Comparison of ENCODE assay signal across 36 mouse cellular contexts in genomic region chr3:153844030-153844429, GRCm38 (mm10). TPM values are rescaled to one million over a fixed set of nuclear protein-coding genes. Genes with fewer than 3 reads are reported as not detected.
"Had no signal": no experiment of that assay in that cellular context is flagged by ENCODE, and none has a peak within 500 bp of the region (broad histone marks: within the 10 kb centered on the region; RNA-seq: fewer than 3 reads in every experiment).

TSS of gene Asb17 (plus strand) at chr3:153844209.

- H3K9me3 ChIP-seq: heart, embryonic 13.5 days; heart, embryonic 15.5 days; hindbrain, embryonic 10.5 days; hindbrain, embryonic 12.5 days; intestine, embryonic 15.5 days; limb, embryonic 10.5 days; limb, embryonic 12.5 days had no signal

- H3K27ac ChIP-seq: gastrocnemius, adult 2 months; heart, adult 2 months; heart, embryonic 13.5 days; heart, embryonic 15.5 days; hindbrain, embryonic 10.5 days; hindbrain, embryonic 12.5 days; hindbrain, embryonic 14.5 days; intestine, embryonic 15.5 days; layer of hippocampus, adult 2 months; limb, embryonic 10.5 days; limb, embryonic 12.5 days had no signal

- H3K9ac ChIP-seq: heart, embryonic 13.5 days; heart, embryonic 15.5 days; hindbrain, embryonic 12.5 days; hindbrain, embryonic 14.5 days; intestine, embryonic 15.5 days; limb, embryonic 12.5 days had no signal

- DNase-seq: gastrocnemius, adult 2 months; gastrocnemius, postnatal 10 days; gastrocnemius, postnatal 25 days; heart, adult 2 months; heart, postnatal 14 days; heart, postnatal 4 days; kidney, adult 18-20 months; kidney, adult 8-10 months; kidney, postnatal 10 days; kidney, postnatal 25 days; kidney, postnatal 4 days; layer of hippocampus, postnatal 36 days had no signal

- ATAC-seq: forebrain, embryonic 16.5 days; hindbrain, embryonic 16.5 days; inflammation-experienced regulatory T-cells, adult 6 months; intestine, embryonic 15.5 days; intestine, postnatal 0 days had no signal

- H3K4me2 ChIP-seq: heart, embryonic 11.5 days; heart, embryonic 13.5 days; heart, embryonic 15.5 days; hindbrain, embryonic 12.5 days; hindbrain, embryonic 14.5 days; intestine, embryonic 15.5 days; limb, embryonic 12.5 days had no signal

- H3K36me3 ChIP-seq: heart, embryonic 13.5 days; heart, embryonic 15.5 days; hindbrain, embryonic 10.5 days; hindbrain, embryonic 12.5 days; intestine, embryonic 15.5 days; limb, embryonic 10.5 days; limb, embryonic 12.5 days had no signal

- H3K4me1 ChIP-seq: hindbrain, embryonic 10.5 days; hindbrain, embryonic 12.5 days; intestine, embryonic 15.5 days; limb, embryonic 10.5 days; limb, embryonic 12.5 days had no signal

- H3K4me3 ChIP-seq: gastrocnemius, adult 2 months; heart, adult 2 months; heart, embryonic 13.5 days; heart, embryonic 15.5 days; hindbrain, embryonic 10.5 days; hindbrain, embryonic 12.5 days; intestine, embryonic 15.5 days; layer of hippocampus, adult 2 months; limb, embryonic 10.5 days; limb, embryonic 12.5 days had no signal

- H3K27me3 ChIP-seq: hindbrain, embryonic 12.5 days; intestine, embryonic 15.5 days; limb, embryonic 12.5 days had no signal

RNA-seq across cellular contexts. Expression of gene Asb17, which starts in this region (rescaled TPM):
- total RNA-seq: gastrocnemius, postnatal 10 days; gastrocnemius, postnatal 25 days; gastrocnemius, postnatal 4 days; granulocyte monocyte progenitor cell, adult 5-6 weeks; heart, adult 2 months; heart, postnatal 14 days; heart, postnatal 4 days; layer of hippocampus, adult 2 months; layer of hippocampus, postnatal 10 days; layer of hippocampus, postnatal 36 days; left cerebral cortex, adult 18-20 months; left cerebral cortex, adult 8-10 months; left cerebral cortex, postnatal 10 days; left cerebral cortex, postnatal 25 days; liver, adult 2 months had no signal
- polyA plus RNA-seq: forebrain, embryonic 16.5 days; frontal cortex, adult 2 months; heart, adult 2 months; hindbrain, embryonic 14.5 days; inflammation-experienced regulatory T-cells, adult 6 months; intestine, embryonic 15.5 days; intestine, postnatal 0 days; kidney, embryonic 14.5 days; liver, adult 2 months had no signal
